Mouse (Mus musculus) testis, adult 2 months (tissue): ENCODE measurements around the gene Tmem115.

Source experiments
- CTCF ChIP-seq: fragments of 200-500 bp; IDR thresholded peaks from 2 replicates; pipeline ENCODE4 v1.5.1; 2012; ENCODE audit warnings: low read depth, mild to moderate bottlenecking, inconsistent platforms, low read length, moderate library complexity; ENCODE audit not compliant: control insufficient read depth, insufficient read depth, insufficient replicate concordance
- POLR2A ChIP-seq: fragments of 200-500 bp; IDR thresholded peaks from 2 replicates; pipeline ENCODE4 v1.6.1; 2012; ENCODE audit warnings: low read depth, mild to moderate bottlenecking, inconsistent platforms, low read length, moderate library complexity; ENCODE audit not compliant: control insufficient read depth

DNA sequence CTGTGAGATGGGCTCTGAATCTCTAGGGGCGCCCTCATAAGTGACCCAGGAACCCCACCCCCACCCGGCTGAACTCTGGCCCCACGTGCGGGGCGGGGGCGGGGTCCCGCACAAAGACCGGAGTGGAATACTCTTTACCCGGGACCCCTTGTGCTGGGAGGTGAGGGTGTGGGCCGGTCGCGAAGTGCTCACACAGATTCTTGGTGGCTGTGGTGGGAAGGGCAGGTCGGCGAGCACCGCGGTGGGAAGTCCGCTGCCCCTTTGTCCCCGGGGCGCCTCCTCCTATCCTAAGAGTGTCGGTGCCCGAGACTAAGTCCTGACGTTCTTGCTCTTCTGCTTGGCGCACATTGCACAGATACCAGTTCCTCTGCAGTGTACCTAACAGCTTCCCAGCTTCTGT lies 35.5 kb downstream of the Tmem115 start:
- no peak for TF ChIP-seq POLR2A
- TF ChIP-seq CTCF, result no peak
